Mouse (Mus musculus) intestine, embryonic 15.5 days (tissue): ENCODE data around the gene Fbxl18. TPM values are rescaled to one million over a fixed set of nuclear protein-coding genes. Genes with fewer than 3 reads are reported as not detected.

Experiments
- ATAC-seq: fragments of 200-750 bp; cut with Nextera tagmentation; 2 replicates; pipeline ENCODE4 v1.8.0; 2017; ENCODE audit warnings: moderate TSS enrichment, moderate library complexity
- H3K27ac ChIP-seq: fragments of 300-500 bp; sonication (generic); 2 replicates; pipeline ENCODE4 v1.5.1; 2015; ENCODE audit warnings: mild to moderate bottlenecking, inconsistent platforms
- H3K27me3 ChIP-seq: fragments of 300-500 bp; sonication (generic); replicated peaks from 2 replicates; pipeline ENCODE4 v1.6.1; 2015; ENCODE audit warnings: inconsistent platforms
- H3K36me3 ChIP-seq: fragments of 300-500 bp; sonication (generic); 2 replicates; pipeline ENCODE4 v1.6.1; 2015; ENCODE audit warnings: inconsistent platforms
- H3K4me1 ChIP-seq: fragments of 300-500 bp; sonication (generic); replicated peaks from 2 replicates; pipeline ENCODE4 v1.6.1; 2015; ENCODE audit warnings: inconsistent platforms
- H3K4me2 ChIP-seq: fragments of 300-500 bp; sonication (generic); replicated peaks from 2 replicates; pipeline ENCODE4 v1.6.1; 2015; ENCODE audit warnings: mild to moderate bottlenecking, inconsistent platforms
- H3K4me3 ChIP-seq: fragments of 300-500 bp; sonication (generic); replicated peaks from 2 replicates; pipeline ENCODE4 v1.5.1; 2015; ENCODE audit warnings: inconsistent platforms
- H3K9ac ChIP-seq: fragments of 300-500 bp; sonication (generic); 2 replicates; pipeline ENCODE4 v1.6.1; 2015; ENCODE audit warnings: inconsistent platforms
- H3K9me3 ChIP-seq: fragments of 300-500 bp; sonication (generic); 2 replicates; pipeline ENCODE4 v1.6.1; 2016; ENCODE audit warnings: inconsistent platforms
- WGBS: fragments of 180-500 bp; shearing (Covaris S2); methylation state at CpG from one replicate; pipeline ENCODE4 v1.1.7; 2015; 5-methylcytosine and 5-hydroxymethylcytosine counted together
- polyA plus RNA-seq: library from polyadenylated mRNA; unstranded; fragments of >200 nt; fragmentation: Nextera tagmentation; extraction: Ambion mirVana; gene quantifications from 2 replicates; pipeline ENCODE4 v1.2.1, GENCODE M21; 2015

The Fbxl18 gene
- polyA plus RNA-seq, 1 experiment from 2014 or later: 11.4 TPM

DNA sequence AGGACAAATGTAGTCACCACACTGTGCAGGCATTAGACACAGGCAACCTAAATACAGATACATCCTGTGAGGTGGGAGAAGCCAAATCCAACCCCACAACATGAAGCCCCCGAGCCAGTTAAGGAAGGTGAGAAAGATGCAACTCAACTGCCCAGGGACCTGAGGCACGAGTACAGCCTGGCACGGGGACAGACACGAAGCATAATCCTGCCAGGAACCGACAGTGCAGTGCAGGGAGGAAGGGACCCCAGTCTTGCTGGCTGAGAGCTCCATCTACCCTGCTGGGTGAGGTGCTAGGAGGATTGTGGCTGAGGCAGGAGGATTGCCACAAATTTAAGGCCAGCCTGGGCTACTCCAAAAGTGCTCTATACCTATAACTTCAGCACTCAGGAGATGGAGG, 18.3 kb downstream of the Fbxl18 start:
- WGBS: 85% methylated on average over 5 of the region's 5 CpGs
- Histone ChIP-seq H3K9me3 (no peaks in the 10 kb centered on the region), H3K27me3 (no peaks in the 10 kb centered on the region), H3K4me3 (no peak overlapping the region), H3K27ac (no peak overlapping the region), H3K36me3 (peaks cover 26% of the 10 kb centered on the region; the same call in 1 of the 2 replicates), H3K4me1 (peaks cover 9% of the 10 kb centered on the region; the same call in 1 of the 2 replicates), H3K9ac (no peak overlapping the region), H3K4me2 (no peak overlapping the region)
- no peak for ATAC-seq

- Histone ChIP-seq H3K27ac (no peak overlapping the region), H3K4me1 (peaks cover under 1% of the 10 kb centered on the region; the same call in 1 of the 2 replicates), H3K36me3 (peaks cover 27% of the 10 kb centered on the region; the same call in 1 of the 2 replicates), H3K27me3 (no peaks in the 10 kb centered on the region), H3K9ac (no peak overlapping the region), H3K4me2 (no peak overlapping the region), H3K4me3 (no peak overlapping the region), H3K9me3 (no peaks in the 10 kb centered on the region)
- ATAC-seq: no peak
- 93% methylated on average over 10 of the region's 10 CpGs for WGBS
Observed at GRCm38 (mm10) chr5:142875513-142875905, 19.7 kb downstream of the Fbxl18 start.

DNA sequence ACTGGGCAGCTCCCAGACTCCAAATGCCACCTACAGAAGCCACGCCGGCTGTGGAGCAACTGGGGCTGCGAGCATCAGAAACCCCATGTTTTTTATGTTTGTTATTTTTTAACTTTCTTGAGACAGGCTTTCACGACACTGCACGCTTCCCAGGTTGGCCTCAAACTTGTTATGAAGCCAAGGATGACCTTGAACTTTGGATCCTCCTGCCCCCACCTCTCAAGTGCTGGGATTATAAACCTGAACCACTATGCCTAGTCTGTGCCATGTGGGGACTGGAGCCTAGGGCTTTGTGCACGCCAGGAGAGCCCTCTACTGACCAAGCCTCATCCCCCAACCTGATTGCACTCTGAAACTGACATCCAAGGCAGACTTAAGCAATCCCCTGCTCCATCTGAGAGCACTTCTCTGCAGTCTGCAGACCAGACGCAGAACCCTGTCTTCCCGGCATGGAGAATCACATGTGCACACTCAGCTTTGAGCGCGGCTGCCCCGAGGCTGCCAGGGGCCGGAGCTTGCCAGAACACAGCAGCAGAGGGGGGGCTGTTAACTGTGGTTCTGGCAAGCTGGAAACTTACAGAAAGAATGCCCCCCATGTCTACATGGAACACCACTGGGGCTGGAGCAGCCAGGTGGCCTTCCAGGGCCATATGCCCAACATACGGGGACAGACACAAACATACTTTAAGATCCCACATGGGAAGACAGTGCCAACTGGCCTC, 20.3 kb downstream of the Fbxl18 start:
- Histone ChIP-seq H3K27ac (no peak overlapping the region), H3K27me3 (no peaks in the 10 kb centered on the region), H3K4me3 (no peak overlapping the region), H3K4me2 (no peak overlapping the region), H3K36me3 (peaks cover 27% of the 10 kb centered on the region; the same call in 1 of the 2 replicates), H3K9ac (no peak overlapping the region), H3K9me3 (no peaks in the 10 kb centered on the region), H3K4me1 (no peaks in the 10 kb centered on the region)
- no peak for ATAC-seq
- WGBS: 83% methylated on average over 13 of the region's 13 CpGs

DNA sequence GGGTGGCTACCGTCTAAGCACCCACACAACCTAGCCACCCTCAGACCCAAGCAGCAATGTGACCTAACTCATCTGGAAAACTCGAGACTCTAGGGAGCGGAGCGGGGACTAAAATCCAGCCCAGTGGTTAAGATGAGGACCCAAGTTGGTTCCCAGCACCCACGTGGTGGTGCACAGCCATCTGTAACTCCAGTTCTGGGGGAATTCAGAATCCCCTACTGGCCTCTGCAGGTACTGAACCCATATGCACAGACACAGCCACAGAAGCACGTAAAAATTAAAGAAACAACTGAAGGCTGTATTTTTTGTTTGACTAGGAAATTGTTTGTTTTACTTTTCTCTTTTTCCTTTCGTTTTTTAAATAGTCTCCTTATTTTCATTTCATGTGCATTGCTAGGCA, 21.5 kb downstream of the Fbxl18 start:
- Histone ChIP-seq H3K4me1 (no peaks in the 10 kb centered on the region), H3K27me3 (no peaks in the 10 kb centered on the region), H3K27ac (no peak overlapping the region), H3K9ac (no peak overlapping the region), H3K4me3 (no peak overlapping the region), H3K4me2 (no peak overlapping the region), H3K9me3 (no peaks in the 10 kb centered on the region), H3K36me3 (peaks cover 27% of the 10 kb centered on the region; the same call in 1 of the 2 replicates)
- WGBS: 94% methylated on average over 7 of the region's 7 CpGs
- no peak for ATAC-seq

DNA sequence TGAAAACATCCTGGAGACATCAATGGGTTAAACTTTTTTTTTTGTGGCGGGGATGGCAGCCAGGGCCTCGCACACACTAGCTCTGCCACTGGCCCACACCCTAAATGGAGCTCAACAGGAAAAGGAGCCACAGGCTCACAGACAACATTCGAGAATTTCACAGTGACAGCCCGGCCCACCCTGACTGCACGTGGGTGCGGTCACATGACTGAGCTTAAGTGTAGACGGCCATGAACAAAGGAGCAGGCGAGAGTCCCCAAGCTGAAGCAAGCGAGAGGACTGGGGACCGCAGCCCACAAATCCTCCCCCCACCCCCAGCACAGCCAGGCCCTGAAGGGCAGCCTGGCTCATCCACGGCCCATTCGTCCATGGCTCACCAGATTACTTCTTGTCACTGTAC, 23.5 kb downstream of the Fbxl18 start:
- Histone ChIP-seq H3K9ac (no peak overlapping the region), H3K4me2 (no peak overlapping the region), H3K4me1 (no peaks in the 10 kb centered on the region), H3K9me3 (no peaks in the 10 kb centered on the region), H3K4me3 (no peak overlapping the region), H3K36me3 (peaks cover 21% of the 10 kb centered on the region; the same call in 1 of the 2 replicates), H3K27ac (no peak overlapping the region), H3K27me3 (no peaks in the 10 kb centered on the region)
- WGBS: 65% methylated on average over 12 of the region's 12 CpGs
- no peak for ATAC-seq

- Histone ChIP-seq H3K4me1 (no peaks in the 10 kb centered on the region), H3K9ac (no peak overlapping the region), H3K36me3 (0 out of 2 replicates have a peak, but pooled peaks cover 5% of the 10 kb centered on the region), H3K4me2 (no peak overlapping the region), H3K9me3 (no peaks in the 10 kb centered on the region), H3K27ac (no peak overlapping the region), H3K27me3 (no peaks in the 10 kb centered on the region), H3K4me3 (no peak overlapping the region)
- WGBS: 75% methylated on average over 13 of the region's 13 CpGs
- 0 out of 2 replicates have a peak, but pooled peaks have one; percentile 34 for ATAC-seq
Observed at GRCm38 (mm10) chr5:142869463-142869862, 25.8 kb downstream of the Fbxl18 start.

- no peaks in the 10 kb centered on the region for H3K4me1 ChIP-seq
- no peaks in the 10 kb centered on the region for H3K27me3 ChIP-seq
- H3K9me3 ChIP-seq: no peaks in the 10 kb centered on the region
- H3K9ac ChIP-seq: no peak overlapping the region
- no peak overlapping the region for H3K4me3 ChIP-seq
- no peak overlapping the region for H3K27ac ChIP-seq
- H3K36me3 ChIP-seq: no peaks in the 10 kb centered on the region
- 45% methylated on average over 16 of the region's 16 CpGs for WGBS
- no peak overlapping the region for H3K4me2 ChIP-seq
- no peak; the same call in 1 of the 2 replicates for ATAC-seq
Observed at GRCm38 (mm10) chr5:142857763-142858229, 37.4 kb downstream of the Fbxl18 start.

DNA sequence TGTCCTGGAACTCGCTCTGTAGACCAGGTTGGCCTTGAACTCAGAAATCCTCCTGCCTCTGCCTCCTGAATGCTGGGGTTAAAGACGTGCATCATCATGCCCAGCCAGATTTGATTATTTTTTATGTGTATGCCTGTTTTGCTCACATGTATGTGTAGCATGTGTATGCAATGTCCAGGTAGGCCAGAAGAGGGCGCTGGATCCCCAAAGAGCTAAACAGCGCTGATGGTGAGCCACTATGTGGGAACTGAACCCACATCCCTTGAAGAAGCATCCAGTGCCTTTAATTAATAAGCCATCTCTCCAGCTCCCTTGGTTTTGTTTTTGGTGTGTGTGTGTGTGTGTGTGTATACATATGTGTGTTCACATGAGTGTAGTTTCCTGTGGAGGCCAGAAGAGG, 38.8 kb downstream of the Fbxl18 start:
- H3K4me3 ChIP-seq: no peak overlapping the region
- ATAC-seq: no peak
- H3K27ac ChIP-seq: no peak overlapping the region
- H3K9me3 ChIP-seq: no peaks in the 10 kb centered on the region
- H3K4me1 ChIP-seq: peaks cover 3% of the 10 kb centered on the region; the same call in 1 of the 2 replicates
- H3K27me3 ChIP-seq: no peaks in the 10 kb centered on the region
- H3K4me2 ChIP-seq: no peak overlapping the region
- WGBS: 78% methylated on average over 4 of the region's 4 CpGs
- no peaks in the 10 kb centered on the region for H3K36me3 ChIP-seq
- no peak overlapping the region for H3K9ac ChIP-seq

- Histone ChIP-seq H3K9me3 (no peaks in the 10 kb centered on the region), H3K9ac (no peak overlapping the region), H3K4me2 (no peak overlapping the region), H3K27me3 (no peaks in the 10 kb centered on the region), H3K27ac (no peak overlapping the region), H3K4me1 (peaks cover 8% of the 10 kb centered on the region; the same call in 1 of the 2 replicates), H3K4me3 (no peak overlapping the region), H3K36me3 (no peaks in the 10 kb centered on the region)
- ATAC-seq: no peak
- WGBS: 73% methylated on average over 10 of the region's 10 CpGs
Observed at GRCm38 (mm10) chr5:142854877-142855276, 40.3 kb downstream of the Fbxl18 start.

DNA sequence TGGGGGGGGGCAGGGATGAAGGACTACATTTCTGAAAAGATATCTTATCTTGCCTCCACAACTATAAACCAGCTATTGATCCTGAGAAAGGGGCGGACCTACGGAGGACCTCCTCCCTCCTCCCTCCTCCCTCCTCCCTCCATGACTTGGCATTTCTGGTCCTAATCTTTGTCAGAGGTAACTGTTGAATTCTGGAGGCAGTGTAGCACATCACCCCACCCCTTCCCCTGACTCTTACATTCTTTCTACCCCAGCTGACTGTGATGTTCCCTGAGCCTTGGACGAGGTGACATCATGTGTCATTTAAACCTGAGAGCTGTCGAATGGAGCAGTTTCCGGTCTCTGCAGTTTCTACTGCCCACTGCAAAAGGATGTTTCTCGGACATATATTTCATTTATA, 41.6 kb downstream of the Fbxl18 start:
- Histone ChIP-seq H3K27ac (no peak overlapping the region), H3K36me3 (no peaks in the 10 kb centered on the region), H3K4me2 (no peak overlapping the region), H3K27me3 (no peaks in the 10 kb centered on the region), H3K9me3 (no peaks in the 10 kb centered on the region), H3K4me3 (no peak overlapping the region), H3K4me1 (peaks cover 8% of the 10 kb centered on the region; the same call in 1 of the 2 replicates), H3K9ac (no peak overlapping the region)
- no peak for ATAC-seq
- 65% methylated on average over 6 of the region's 6 CpGs for WGBS

- no peak overlapping the region for H3K4me3 ChIP-seq
- peak; percentile 45; the same call in 1 of the 2 replicates for ATAC-seq
- H3K9me3 ChIP-seq: no peaks in the 10 kb centered on the region
- no peaks in the 10 kb centered on the region for H3K36me3 ChIP-seq
- H3K4me2 ChIP-seq: no peak overlapping the region
- peaks cover 8% of the 10 kb centered on the region; the same call in 1 of the 2 replicates for H3K4me1 ChIP-seq
- 59% methylated on average over 5 of the region's 5 CpGs for WGBS
- no peak overlapping the region for H3K9ac ChIP-seq
- H3K27me3 ChIP-seq: no peaks in the 10 kb centered on the region
- no peak overlapping the region for H3K27ac ChIP-seq
Observed at GRCm38 (mm10) chr5:142851681-142852049, 43.6 kb downstream of the Fbxl18 start.

- H3K27ac ChIP-seq: no peak overlapping the region
- no peak overlapping the region for H3K9ac ChIP-seq
- no peaks in the 10 kb centered on the region for H3K9me3 ChIP-seq
- H3K36me3 ChIP-seq: no peaks in the 10 kb centered on the region
- no peaks in the 10 kb centered on the region for H3K27me3 ChIP-seq
- no peak overlapping the region for H3K4me2 ChIP-seq
- no peak overlapping the region for H3K4me3 ChIP-seq
- peak; percentile 73 for ATAC-seq
- peaks cover 8% of the 10 kb centered on the region; the same call in 1 of the 2 replicates for H3K4me1 ChIP-seq
- 73% methylated on average over 7 of the region's 7 CpGs for WGBS
Observed at GRCm38 (mm10) chr5:142850916-142851680, 44.1 kb downstream of the Fbxl18 start.
